Mouse (Mus musculus): ENCODE results near the gene Mecp2. TPM values are rescaled to one million over a fixed set of nuclear protein-coding genes. Genes with fewer than 3 reads are reported as not detected.
A peak's percentile ranks its signal among the peaks of the same experiment; 100 is the strongest.

The Mecp2 gene
- polyA plus RNA-seq, 1 experiment from 2014 or later: 11.8 TPM

GRCm38 (mm10) chrX:74037702-74038375 lies 97.3 kb downstream of the Mecp2 start:
- H3K4me2 ChIP-seq: no peak overlapping the region
- 89% methylated on average over 5 of the region's 5 CpGs for WGBS
- H3K27me3 ChIP-seq (replicated peaks; ENCODE audit: control insufficient read depth, insufficient read depth, low read length): peaks cover 13% of the 10 kb centered on the region; the same call in 1 of the 2 replicates
- DNase-seq (ENCODE audit: low spot score) (no peak), ATAC-seq (replicated peaks; ENCODE audit: low FRiP score) (no peak)
- H3K36me3 ChIP-seq (ENCODE audit: control insufficient read depth, insufficient read depth, low read length): peaks cover 9% of the 10 kb centered on the region; the same call in 1 of the 2 replicates
- H3K4me1 ChIP-seq (replicated peaks; ENCODE audit: control insufficient read depth, insufficient read depth, low read length): no peaks in the 10 kb centered on the region
- no peak overlapping the region for H3K4me3 ChIP-seq (ENCODE audit: low read depth, low read length)
- H3K27ac ChIP-seq (ENCODE audit: low read depth, low read length): no peak overlapping the region
- no peaks in the 10 kb centered on the region for H3K9me3 ChIP-seq (ENCODE audit: control insufficient read depth, low read length)
- H3K9ac ChIP-seq (ENCODE audit: low read depth, low read length): no peak overlapping the region

- Histone ChIP-seq H3K27me3 (replicated peaks; ENCODE audit: control insufficient read depth, insufficient read depth, low read length) (peaks cover 6% of the 10 kb centered on the region), H3K27ac (ENCODE audit: low read depth, low read length) (no peak overlapping the region), H3K9me3 (ENCODE audit: control insufficient read depth, low read length) (no peaks in the 10 kb centered on the region), H3K4me1 (replicated peaks; ENCODE audit: control insufficient read depth, insufficient read depth, low read length) (no peaks in the 10 kb centered on the region), H3K4me3 (ENCODE audit: low read depth, low read length) (no peak overlapping the region), H3K9ac (ENCODE audit: low read depth, low read length) (no peak overlapping the region), H3K4me2 (no peak overlapping the region), H3K36me3 (ENCODE audit: control insufficient read depth, insufficient read depth, low read length) (peaks cover 2% of the 10 kb centered on the region; the same call in 1 of the 2 replicates)
- WGBS: 67% methylated on average over 1 of the region's 1 CpGs
- ATAC-seq (replicated peaks; ENCODE audit: low FRiP score) (no peak), DNase-seq (ENCODE audit: low spot score) (no peak)
These were observed 105.2 kb downstream of the Mecp2 start for GRCm38 (mm10) chrX:74030000-74030399.

GRCm38 (mm10) chrX:74023188-74024049 lies 111.7 kb downstream of the Mecp2 start, which contains the start of gene Irak1:
TSS of gene Irak1 (minus strand) at chrX:74023918.
- H3K27me3 ChIP-seq (replicated peaks; ENCODE audit: control insufficient read depth, insufficient read depth, low read length): peaks cover 12% of the 10 kb centered on the region
- peak within 1 kb of the TSS; percentile 85 for H3K9ac ChIP-seq (ENCODE audit: low read depth, low read length)
- DNase-seq (ENCODE audit: low spot score) (peak; percentile 72), ATAC-seq (replicated peaks; ENCODE audit: low FRiP score) (peak; percentile 87)
- H3K4me1 ChIP-seq (replicated peaks; ENCODE audit: control insufficient read depth, insufficient read depth, low read length): no peaks in the 10 kb centered on the region; the same call in 1 of the 2 replicates
- no peaks in the 10 kb centered on the region for H3K9me3 ChIP-seq (ENCODE audit: control insufficient read depth, low read length)
- H3K4me2 ChIP-seq: peak within 1 kb of the TSS; percentile 78
- WGBS: 15% methylated on average over 66 of the region's 72 CpGs
- H3K27ac ChIP-seq (ENCODE audit: low read depth, low read length): peak within 1 kb of the TSS; percentile 77
- 0 out of 2 replicates have a peak, but pooled peaks cover 6% of the 10 kb centered on the region for H3K36me3 ChIP-seq (ENCODE audit: control insufficient read depth, insufficient read depth, low read length)
- peak within 1 kb of the TSS; percentile 70 for H3K4me3 ChIP-seq (ENCODE audit: low read depth, low read length)

GRCm38 (mm10) chrX:74022795-74023187 lies 112.4 kb downstream of the Mecp2 start:
- DNase-seq (ENCODE audit: low spot score) (no peak), ATAC-seq (replicated peaks; ENCODE audit: low FRiP score) (peak; percentile 5; the same call in 1 of the 2 replicates)
- peak overlapping the region; percentile 78 for H3K4me2 ChIP-seq
- peak overlapping the region; percentile 2; the same call in 1 of the 2 replicates for H3K27ac ChIP-seq (ENCODE audit: low read depth, low read length)
- peak overlapping the region; percentile 70 for H3K4me3 ChIP-seq (ENCODE audit: low read depth, low read length)
- H3K27me3 ChIP-seq (replicated peaks; ENCODE audit: control insufficient read depth, insufficient read depth, low read length): peaks cover 12% of the 10 kb centered on the region
- no peaks in the 10 kb centered on the region for H3K9me3 ChIP-seq (ENCODE audit: control insufficient read depth, low read length)
- H3K9ac ChIP-seq (ENCODE audit: low read depth, low read length): peak overlapping the region; percentile 85
- H3K36me3 ChIP-seq (ENCODE audit: control insufficient read depth, insufficient read depth, low read length): peaks cover 10% of the 10 kb centered on the region; the same call in 1 of the 2 replicates
- no peaks in the 10 kb centered on the region; the same call in 1 of the 2 replicates for H3K4me1 ChIP-seq (replicated peaks; ENCODE audit: control insufficient read depth, insufficient read depth, low read length)
- 17% methylated on average over 6 of the region's 6 CpGs for WGBS

GRCm38 (mm10) chrX:74014597-74014996 lies 120.6 kb downstream of the Mecp2 start:
- WGBS: 100% methylated on average over 1 of the region's 1 CpGs
- Histone ChIP-seq H3K9me3 (ENCODE audit: control insufficient read depth, low read length) (no peaks in the 10 kb centered on the region), H3K27me3 (replicated peaks; ENCODE audit: control insufficient read depth, insufficient read depth, low read length) (no peaks in the 10 kb centered on the region), H3K9ac (ENCODE audit: low read depth, low read length) (no peak overlapping the region), H3K4me2 (no peak overlapping the region), H3K4me3 (ENCODE audit: low read depth, low read length) (no peak overlapping the region), H3K27ac (ENCODE audit: low read depth, low read length) (no peak overlapping the region), H3K36me3 (ENCODE audit: control insufficient read depth, insufficient read depth, low read length) (peaks cover 10% of the 10 kb centered on the region; the same call in 1 of the 2 replicates), H3K4me1 (replicated peaks; ENCODE audit: control insufficient read depth, insufficient read depth, low read length) (no peaks in the 10 kb centered on the region)
- no peak for DNase-seq (ENCODE audit: low spot score)
- no peak for ATAC-seq (replicated peaks; ENCODE audit: low FRiP score)

GRCm38 (mm10) chrX:74008063-74008462 lies 127.1 kb downstream of the Mecp2 start:
- Histone ChIP-seq H3K4me2 (no peak overlapping the region), H3K9ac (ENCODE audit: low read depth, low read length) (no peak overlapping the region), H3K9me3 (ENCODE audit: control insufficient read depth, low read length) (no peaks in the 10 kb centered on the region), H3K4me3 (ENCODE audit: low read depth, low read length) (no peak overlapping the region), H3K27ac (ENCODE audit: low read depth, low read length) (no peak overlapping the region), H3K27me3 (replicated peaks; ENCODE audit: control insufficient read depth, insufficient read depth, low read length) (0 out of 2 replicates have a peak, but pooled peaks cover 3% of the 10 kb centered on the region), H3K36me3 (ENCODE audit: control insufficient read depth, insufficient read depth, low read length) (no peaks in the 10 kb centered on the region), H3K4me1 (replicated peaks; ENCODE audit: control insufficient read depth, insufficient read depth, low read length) (no peaks in the 10 kb centered on the region)
- 68% methylated on average over 8 of the region's 8 CpGs for WGBS
- DNase-seq (ENCODE audit: low spot score) (no peak), ATAC-seq (replicated peaks; ENCODE audit: low FRiP score) (no peak)

GRCm38 (mm10) chrX:74006401-74006800 lies 128.8 kb downstream of the Mecp2 start:
- H3K9me3 ChIP-seq (ENCODE audit: control insufficient read depth, low read length): no peaks in the 10 kb centered on the region
- H3K27ac ChIP-seq (ENCODE audit: low read depth, low read length): no peak overlapping the region
- no peak overlapping the region for H3K4me2 ChIP-seq
- no peak overlapping the region for H3K4me3 ChIP-seq (ENCODE audit: low read depth, low read length)
- DNase-seq (ENCODE audit: low spot score) (no peak), ATAC-seq (replicated peaks; ENCODE audit: low FRiP score) (no peak)
- 78% methylated on average over 21 of the region's 21 CpGs for WGBS
- H3K9ac ChIP-seq (ENCODE audit: low read depth, low read length): no peak overlapping the region
- H3K4me1 ChIP-seq (replicated peaks; ENCODE audit: control insufficient read depth, insufficient read depth, low read length): no peaks in the 10 kb centered on the region
- H3K36me3 ChIP-seq (ENCODE audit: control insufficient read depth, insufficient read depth, low read length): no peaks in the 10 kb centered on the region
- 0 out of 2 replicates have a peak, but pooled peaks cover 3% of the 10 kb centered on the region for H3K27me3 ChIP-seq (replicated peaks; ENCODE audit: control insufficient read depth, insufficient read depth, low read length)

GRCm38 (mm10) chrX:74003644-74004043 lies 131.5 kb downstream of the Mecp2 start:
- no peak overlapping the region for H3K27ac ChIP-seq (ENCODE audit: low read depth, low read length)
- 0 out of 2 replicates have a peak, but pooled peaks cover 3% of the 10 kb centered on the region for H3K27me3 ChIP-seq (replicated peaks; ENCODE audit: control insufficient read depth, insufficient read depth, low read length)
- no peak for DNase-seq (ENCODE audit: low spot score)
- H3K36me3 ChIP-seq (ENCODE audit: control insufficient read depth, insufficient read depth, low read length): no peaks in the 10 kb centered on the region
- no peak overlapping the region for H3K9ac ChIP-seq (ENCODE audit: low read depth, low read length)
- WGBS: 63% methylated on average over 2 of the region's 2 CpGs
- peaks cover under 1% of the 10 kb centered on the region; the same call in 1 of the 2 replicates for H3K4me1 ChIP-seq (replicated peaks; ENCODE audit: control insufficient read depth, insufficient read depth, low read length)
- no peak overlapping the region for H3K4me2 ChIP-seq
- no peaks in the 10 kb centered on the region for H3K9me3 ChIP-seq (ENCODE audit: control insufficient read depth, low read length)
- H3K4me3 ChIP-seq (ENCODE audit: low read depth, low read length): no peak overlapping the region
- ATAC-seq (replicated peaks; ENCODE audit: low FRiP score): no peak

Data from liver, embryonic 11.5 days (tissue).